Mouse (Mus musculus) midbrain, embryonic 10.5 days (tissue): ENCODE results near the gene Itga7. TPM values are rescaled to one million over a fixed set of nuclear protein-coding genes. Genes with fewer than 3 reads are reported as not detected.

Experiments
- DNase-seq: peaks from one replicate; pipeline ENCODE4 v3.0.0-alpha.2; 2017; ENCODE audit warnings: low spot score
- H3K27ac ChIP-seq: fragments of 300-500 bp; sonication (generic); replicated peaks from 2 replicates; pipeline ENCODE4 v1.5.1; 2016; ENCODE audit warnings: mild to moderate bottlenecking
- H3K27me3 ChIP-seq: fragments of 300-500 bp; sonication (generic); 2 replicates; pipeline ENCODE4 v1.6.1; 2016; ENCODE audit warnings: low read depth, mild to moderate bottlenecking; ENCODE audit not compliant: poor library complexity, severe bottlenecking
- H3K36me3 ChIP-seq: fragments of 300-500 bp; sonication (generic); 2 replicates; pipeline ENCODE4 v1.6.1; 2016; ENCODE audit warnings: mild to moderate bottlenecking, moderate library complexity
- H3K4me1 ChIP-seq: fragments of 300-500 bp; sonication (generic); 2 replicates; pipeline ENCODE4 v1.6.1; 2016
- H3K4me3 ChIP-seq: fragments of 300-500 bp; sonication (generic); 2 replicates; pipeline ENCODE4 v1.5.1; 2016; ENCODE audit warnings: mild to moderate bottlenecking, moderate library complexity
- H3K9me3 ChIP-seq: fragments of 300-500 bp; sonication (generic); replicated peaks from 2 replicates; pipeline ENCODE4 v1.6.1; 2016; ENCODE audit warnings: mild to moderate bottlenecking
- WGBS: fragments of 180-500 bp; shearing (Covaris S2); methylation state at CpG from one replicate; pipeline ENCODE4 v1.1.7; 2016; 5-methylcytosine and 5-hydroxymethylcytosine counted together
- polyA plus RNA-seq: library from polyadenylated mRNA; unstranded; fragments of >200 nt; fragmentation: Nextera tagmentation; extraction: Ambion mirVana; gene quantifications from 2 replicates; pipeline ENCODE4 v1.2.1, GENCODE M21; 2016

The Itga7 gene
- polyA plus RNA-seq, 1 experiment from 2014 or later: 1.9 TPM

- Histone ChIP-seq H3K27ac (no peak overlapping the region), H3K27me3 (peaks cover 62% of the 10 kb centered on the region), H3K9me3 (no peaks in the 10 kb centered on the region), H3K36me3 (no peaks in the 10 kb centered on the region), H3K4me1 (peaks cover 17% of the 10 kb centered on the region), H3K4me3 (no peak overlapping the region)
- 79% methylated on average over 7 of the region's 7 CpGs for whole genome bisulfite sequencing
- DNase-seq: no peak
Observed at GRCm38 (mm10) chr10:128929638-128930378, 3.8 kb upstream of the Itga7 start.

DNA sequence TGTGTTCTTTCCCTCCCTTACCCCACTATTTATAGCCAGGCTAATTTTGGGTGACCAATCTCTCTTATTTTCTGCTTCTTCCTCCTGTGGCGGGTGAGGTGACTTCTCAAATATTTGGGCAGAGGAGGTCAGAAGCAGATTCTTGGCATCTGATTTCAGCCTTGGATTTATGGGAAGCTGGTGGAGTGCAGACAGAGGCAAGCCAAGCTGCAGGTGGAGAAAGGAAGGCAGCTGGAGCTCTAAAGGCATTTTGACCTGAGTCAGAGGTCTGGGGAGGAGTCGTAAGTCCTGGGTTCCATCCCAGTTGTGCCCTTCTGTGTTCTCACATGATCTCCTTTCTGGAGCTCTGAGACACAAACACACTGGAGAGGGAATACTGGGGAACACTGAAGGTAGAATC, 2.2 kb upstream of the Itga7 start:
- Histone ChIP-seq H3K9me3 (no peaks in the 10 kb centered on the region), H3K27ac (no peak overlapping the region), H3K36me3 (no peaks in the 10 kb centered on the region), H3K27me3 (peaks cover 79% of the 10 kb centered on the region), H3K4me3 (no peak overlapping the region), H3K4me1 (peaks cover 19% of the 10 kb centered on the region)
- DNase-seq: no peak
- 76% methylated on average over 2 of the region's 2 CpGs for WGBS

GRCm38 (mm10) chr10:128933976-128934721, 531 bp downstream of the Itga7 start:
- no peak for DNase-seq
- WGBS: 4% methylated on average over 21 of the region's 21 CpGs
- peaks cover 19% of the 10 kb centered on the region for H3K4me1 ChIP-seq
- H3K4me3 ChIP-seq: peak overlapping the region; percentile 60
- no peak overlapping the region for H3K27ac ChIP-seq
- no peaks in the 10 kb centered on the region for H3K36me3 ChIP-seq
- H3K27me3 ChIP-seq: peaks cover 71% of the 10 kb centered on the region
- H3K9me3 ChIP-seq: no peaks in the 10 kb centered on the region

GRCm38 (mm10) chr10:128934997-128935787, 1.6 kb downstream of the Itga7 start:
- no peak overlapping the region for H3K4me3 ChIP-seq
- H3K27ac ChIP-seq: no peak overlapping the region
- no peak for DNase-seq
- no peaks in the 10 kb centered on the region for H3K9me3 ChIP-seq
- no peaks in the 10 kb centered on the region for H3K36me3 ChIP-seq
- H3K27me3 ChIP-seq: peaks cover 63% of the 10 kb centered on the region
- peaks cover 19% of the 10 kb centered on the region for H3K4me1 ChIP-seq
- 68% methylated on average over 7 of the region's 7 CpGs for WGBS

DNA sequence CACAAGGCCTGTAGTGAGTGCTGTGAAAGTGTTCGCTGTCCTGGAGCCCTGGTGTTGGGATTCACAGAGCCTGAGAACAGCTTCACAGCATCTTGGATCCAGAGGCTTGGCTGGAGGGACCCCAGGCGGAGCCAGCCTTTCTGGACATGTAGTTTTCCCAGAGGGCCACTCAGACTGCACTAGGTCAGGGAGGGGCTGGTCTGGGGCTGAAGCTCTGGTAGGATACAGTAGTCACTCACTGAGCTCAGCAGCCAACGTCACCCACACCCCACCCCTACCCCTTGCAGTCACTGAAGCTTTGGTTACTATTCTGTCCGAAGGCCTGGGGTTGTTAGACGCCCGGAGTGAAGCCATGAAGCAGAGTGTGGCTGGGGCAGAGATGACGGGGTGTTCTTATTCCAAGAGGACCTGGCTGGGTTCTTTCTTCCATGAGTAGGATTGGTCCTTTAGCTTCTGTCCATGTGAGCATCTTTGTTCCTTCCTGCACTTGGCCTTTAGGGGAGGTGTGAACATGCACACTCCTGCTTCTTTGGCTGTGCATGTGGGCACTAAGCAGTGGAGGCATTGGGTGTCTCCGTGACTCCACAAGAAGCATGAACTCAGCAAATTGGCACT, 2.3 kb downstream of the Itga7 start:
- Histone ChIP-seq H3K9me3 (no peaks in the 10 kb centered on the region), H3K36me3 (no peaks in the 10 kb centered on the region), H3K4me1 (peaks cover 19% of the 10 kb centered on the region), H3K27ac (no peak overlapping the region), H3K4me3 (no peak overlapping the region), H3K27me3 (peaks cover 57% of the 10 kb centered on the region)
- no peak for DNase-seq
- WGBS: 77% methylated on average over 8 of the region's 8 CpGs

- H3K4me3 ChIP-seq: no peak overlapping the region
- no peak overlapping the region for H3K27ac ChIP-seq
- H3K36me3 ChIP-seq: no peaks in the 10 kb centered on the region
- H3K4me1 ChIP-seq: peaks cover 19% of the 10 kb centered on the region
- no peak for DNase-seq
- no peaks in the 10 kb centered on the region for H3K9me3 ChIP-seq
- 73% methylated on average over 12 of the region's 12 CpGs for WGBS
- peaks cover 38% of the 10 kb centered on the region for H3K27me3 ChIP-seq
Observed at GRCm38 (mm10) chr10:128937756-128938390, 4.3 kb downstream of the Itga7 start.

DNA sequence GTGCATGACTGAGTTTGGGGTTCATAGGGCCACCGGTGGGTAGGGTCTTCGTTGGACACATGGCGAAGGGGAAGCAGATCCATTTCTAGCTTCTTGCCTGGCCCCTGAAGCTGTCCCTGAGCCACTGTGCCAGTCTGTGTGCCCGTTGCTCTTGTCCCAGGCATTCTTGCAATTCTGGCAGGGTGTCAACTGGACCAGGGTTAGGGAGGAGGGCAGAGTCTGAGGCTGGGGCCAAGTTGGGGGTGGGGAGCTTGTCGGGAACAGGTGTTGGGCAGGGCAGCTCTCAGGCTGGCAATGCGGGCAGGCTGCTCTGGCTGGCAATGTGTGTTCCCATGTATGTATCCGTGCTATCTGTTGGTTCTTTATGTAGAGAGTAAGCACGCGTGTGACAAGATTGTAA, 4.8 kb downstream of the Itga7 start:
- H3K27me3 ChIP-seq: peaks cover 33% of the 10 kb centered on the region
- no peak overlapping the region for H3K4me3 ChIP-seq
- no peak overlapping the region for H3K27ac ChIP-seq
- H3K36me3 ChIP-seq: no peaks in the 10 kb centered on the region
- 89% methylated on average over 9 of the region's 9 CpGs for WGBS
- peaks cover 15% of the 10 kb centered on the region for H3K4me1 ChIP-seq
- DNase-seq: no peak
- no peaks in the 10 kb centered on the region for H3K9me3 ChIP-seq

DNA sequence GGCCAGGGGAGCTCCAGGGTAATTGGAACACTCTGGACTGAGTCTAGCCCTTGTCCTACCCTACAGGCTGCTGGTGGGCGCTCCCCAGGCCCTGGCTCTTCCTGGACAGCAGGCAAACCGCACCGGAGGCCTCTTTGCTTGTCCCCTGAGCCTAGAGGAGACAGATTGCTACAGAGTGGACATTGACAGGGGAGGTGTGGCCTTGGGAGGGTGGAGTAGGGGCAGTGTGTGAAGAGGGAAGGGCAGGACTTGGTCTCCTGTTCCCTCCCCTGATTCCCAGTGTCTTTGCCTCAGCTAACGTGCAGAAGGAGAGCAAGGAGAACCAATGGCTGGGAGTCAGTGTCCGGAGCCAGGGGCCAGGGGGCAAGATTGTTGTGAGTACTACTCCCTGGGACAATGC, 5.4 kb downstream of the Itga7 start:
- no peak for DNase-seq
- Histone ChIP-seq H3K4me1 (peaks cover 10% of the 10 kb centered on the region), H3K27ac (no peak overlapping the region), H3K27me3 (peaks cover 27% of the 10 kb centered on the region), H3K9me3 (no peaks in the 10 kb centered on the region), H3K4me3 (no peak overlapping the region), H3K36me3 (no peaks in the 10 kb centered on the region)
- WGBS: 70% methylated on average over 5 of the region's 5 CpGs

DNA sequence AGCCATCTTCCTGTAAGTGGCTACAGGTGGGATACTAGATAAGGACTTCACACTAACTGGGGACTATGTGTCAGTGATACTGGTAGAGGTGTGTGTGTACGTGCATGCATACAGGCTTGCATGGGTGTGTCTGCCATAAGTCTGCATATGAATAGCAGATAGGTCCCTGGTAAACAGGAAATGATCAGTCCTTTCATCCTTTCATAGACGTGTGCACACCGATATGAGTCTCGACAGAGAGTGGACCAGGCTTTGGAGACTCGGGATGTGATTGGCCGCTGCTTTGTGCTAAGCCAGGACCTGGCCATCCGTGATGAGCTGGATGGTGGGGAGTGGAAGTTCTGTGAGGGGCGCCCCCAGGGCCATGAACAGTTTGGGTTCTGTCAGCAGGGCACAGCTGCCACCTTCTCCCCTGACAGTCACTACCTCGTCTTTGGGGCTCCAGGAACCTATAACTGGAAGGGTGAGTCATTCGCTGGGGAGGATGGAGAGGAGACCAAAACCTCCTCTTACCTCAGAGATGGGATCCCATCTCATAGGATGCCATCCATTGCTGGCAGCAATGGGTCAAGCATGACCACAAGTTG, 7.0 kb downstream of the Itga7 start:
- peaks cover 12% of the 10 kb centered on the region for H3K27me3 ChIP-seq
- no peaks in the 10 kb centered on the region for H3K36me3 ChIP-seq
- WGBS: 85% methylated on average over 10 of the region's 10 CpGs
- H3K4me1 ChIP-seq: no peaks in the 10 kb centered on the region
- H3K4me3 ChIP-seq: no peak overlapping the region
- no peak overlapping the region for H3K27ac ChIP-seq
- H3K9me3 ChIP-seq: no peaks in the 10 kb centered on the region
- DNase-seq: no peak

GRCm38 (mm10) chr10:128945675-128946074, 12.1 kb downstream of the Itga7 start:
- 17% methylated on average over 3 of the region's 3 CpGs for WGBS
- H3K36me3 ChIP-seq: no peaks in the 10 kb centered on the region
- no peaks in the 10 kb centered on the region for H3K4me1 ChIP-seq

GRCm38 (mm10) chr10:128947496-128947895, 13.9 kb downstream of the Itga7 start:
- no peaks in the 10 kb centered on the region for H3K27me3 ChIP-seq
- H3K36me3 ChIP-seq: no peaks in the 10 kb centered on the region
- no peaks in the 10 kb centered on the region for H3K9me3 ChIP-seq
- 91% methylated on average over 4 of the region's 4 CpGs for WGBS
- no peak for DNase-seq
- H3K4me3 ChIP-seq: no peak overlapping the region
- H3K4me1 ChIP-seq: no peaks in the 10 kb centered on the region
- H3K27ac ChIP-seq: no peak overlapping the region

More at GRCm38 (mm10) chr10:128945675-128946074, 12.1 kb downstream of the Itga7 start:
- no peak for DNase-seq
- no peak overlapping the region for H3K27ac ChIP-seq
- no peak overlapping the region for H3K4me3 ChIP-seq
- H3K27me3 ChIP-seq: no peaks in the 10 kb centered on the region
- H3K9me3 ChIP-seq: no peaks in the 10 kb centered on the region
